Mouse (Mus musculus): ENCODE measurements at regions not wholly inside any gene's neighbourhood (a gene's known extent, or its start where the extent isn't known, plus 50 kb on each side); places are given as distances from the start of the nearest gene placed in this dataset.

- no peak for TF ChIP-seq CTCF (IDR thresholded peaks at IDR 0.05; ENCODE audit: borderline replicate concordance, extremely low read depth, insufficient read depth, insufficient read length)
- TF ChIP-seq POLR2A (IDR thresholded peaks at IDR 0.05; ENCODE audit: borderline replicate concordance, extremely low read depth, insufficient read depth, insufficient read length, poor library complexity, severe bottlenecking): no peak
- peak; percentile 58 for DNase-seq (ENCODE audit: low read depth)
These were observed 129.6 kb upstream of the Kif2a start for GRCm38 (mm10) chr13:107151548-107151947.

- no peak for TF ChIP-seq POLR2A (IDR thresholded peaks at IDR 0.05; ENCODE audit: borderline replicate concordance, extremely low read depth, insufficient read depth, insufficient read length, poor library complexity, severe bottlenecking)
- TF ChIP-seq CTCF (IDR thresholded peaks at IDR 0.05; ENCODE audit: borderline replicate concordance, extremely low read depth, insufficient read depth, insufficient read length): peak; percentile 17; the same call in 1 of the 2 replicates
- DNase-seq (ENCODE audit: low read depth): no peak
These were observed 119.3 kb upstream of the Kif2a start for GRCm38 (mm10) chr13:107141209-107141608.

- no peak for DNase-seq (ENCODE audit: low read depth)
- TF ChIP-seq CTCF (IDR thresholded peaks at IDR 0.05; ENCODE audit: borderline replicate concordance, extremely low read depth, insufficient read depth, insufficient read length) (no peak), POLR2A (IDR thresholded peaks at IDR 0.05; ENCODE audit: borderline replicate concordance, extremely low read depth, insufficient read depth, insufficient read length, poor library complexity, severe bottlenecking) (no peak)
These were observed 112.2 kb upstream of the Kif2a start for GRCm38 (mm10) chr13:107134125-107134524.

- no peak for DNase-seq (ENCODE audit: low read depth)
- TF ChIP-seq POLR2A (IDR thresholded peaks at IDR 0.05; ENCODE audit: borderline replicate concordance, extremely low read depth, insufficient read depth, insufficient read length, poor library complexity, severe bottlenecking) (no peak), CTCF (IDR thresholded peaks at IDR 0.05; ENCODE audit: borderline replicate concordance, extremely low read depth, insufficient read depth, insufficient read length) (no peak)
These were observed 104.7 kb upstream of the Kif2a start for GRCm38 (mm10) chr13:107126636-107127035.

- no peak for TF ChIP-seq POLR2A (IDR thresholded peaks at IDR 0.05; ENCODE audit: borderline replicate concordance, extremely low read depth, insufficient read depth, insufficient read length, poor library complexity, severe bottlenecking)
- TF ChIP-seq CTCF (IDR thresholded peaks at IDR 0.05; ENCODE audit: borderline replicate concordance, extremely low read depth, insufficient read depth, insufficient read length): no peak
- DNase-seq (ENCODE audit: low read depth): no peak
These were observed 102.3 kb upstream of the Kif2a start for GRCm38 (mm10) chr13:107124130-107124668.

- TF ChIP-seq CTCF (IDR thresholded peaks at IDR 0.05; ENCODE audit: borderline replicate concordance, extremely low read depth, insufficient read depth, insufficient read length) (peak; percentile 90), POLR2A (IDR thresholded peaks at IDR 0.05; ENCODE audit: borderline replicate concordance, extremely low read depth, insufficient read depth, insufficient read length, poor library complexity, severe bottlenecking) (no peak)
- DNase-seq (ENCODE audit: low read depth): peak; percentile 95
These were observed 92.2 kb upstream of the Kif2a start for GRCm38 (mm10) chr13:107113949-107114690.

GRCm38 (mm10) chr13:107108045-107108444 is 86.1 kb upstream of the Kif2a start:
- TF ChIP-seq POLR2A (IDR thresholded peaks at IDR 0.05; ENCODE audit: borderline replicate concordance, extremely low read depth, insufficient read depth, insufficient read length, poor library complexity, severe bottlenecking): no peak
- peak; percentile 30 for DNase-seq (ENCODE audit: low read depth)

- no peak for TF ChIP-seq POLR2A (IDR thresholded peaks at IDR 0.05; ENCODE audit: borderline replicate concordance, extremely low read depth, insufficient read depth, insufficient read length, poor library complexity, severe bottlenecking)
- no peak for TF ChIP-seq CTCF (IDR thresholded peaks at IDR 0.05; ENCODE audit: borderline replicate concordance, extremely low read depth, insufficient read depth, insufficient read length)
- DNase-seq (ENCODE audit: low read depth): peak; percentile 65
These were observed 85.6 kb upstream of the Kif2a start for GRCm38 (mm10) chr13:107107572-107107971.

GRCm38 (mm10) chr13:107105510-107105909 is 83.6 kb upstream of the Kif2a start:
- no peak for DNase-seq (ENCODE audit: low read depth)
- TF ChIP-seq CTCF (IDR thresholded peaks at IDR 0.05; ENCODE audit: borderline replicate concordance, extremely low read depth, insufficient read depth, insufficient read length): peak; percentile 35; the same call in 1 of the 2 replicates
- TF ChIP-seq POLR2A (IDR thresholded peaks at IDR 0.05; ENCODE audit: borderline replicate concordance, extremely low read depth, insufficient read depth, insufficient read length, poor library complexity, severe bottlenecking): no peak

GRCm38 (mm10) chr13:107101598-107101997 is 79.7 kb upstream of the Kif2a start:
- no peak for TF ChIP-seq POLR2A (IDR thresholded peaks at IDR 0.05; ENCODE audit: borderline replicate concordance, extremely low read depth, insufficient read depth, insufficient read length, poor library complexity, severe bottlenecking)
- TF ChIP-seq CTCF (IDR thresholded peaks at IDR 0.05; ENCODE audit: borderline replicate concordance, extremely low read depth, insufficient read depth, insufficient read length): peak; percentile 84
- DNase-seq (ENCODE audit: low read depth): peak; percentile 88

GRCm38 (mm10) chr13:107100852-107101325 is 79.0 kb upstream of the Kif2a start:
- DNase-seq (ENCODE audit: low read depth): no peak
- no peak for TF ChIP-seq CTCF (IDR thresholded peaks at IDR 0.05; ENCODE audit: borderline replicate concordance, extremely low read depth, insufficient read depth, insufficient read length)
- TF ChIP-seq POLR2A (IDR thresholded peaks at IDR 0.05; ENCODE audit: borderline replicate concordance, extremely low read depth, insufficient read depth, insufficient read length, poor library complexity, severe bottlenecking): no peak

GRCm38 (mm10) chr13:107100116-107100515 is 78.2 kb upstream of the Kif2a start:
- peak; percentile 18 for DNase-seq (ENCODE audit: low read depth)

More at GRCm38 (mm10) chr13:107100116-107100515, 78.2 kb upstream of the Kif2a start:
- peak; percentile 16; the same call in 1 of the 2 replicates for TF ChIP-seq CTCF (IDR thresholded peaks at IDR 0.05; ENCODE audit: borderline replicate concordance, extremely low read depth, insufficient read depth, insufficient read length)
- no peak for TF ChIP-seq POLR2A (IDR thresholded peaks at IDR 0.05; ENCODE audit: borderline replicate concordance, extremely low read depth, insufficient read depth, insufficient read length, poor library complexity, severe bottlenecking)

All from brain, embryonic 14.5 days (tissue).